Mouse (Mus musculus) liver, adult 2 months (tissue): Measurements from ENCODE around the gene Timp2. TPM values are rescaled to one million over a fixed set of nuclear protein-coding genes. Genes with fewer than 3 reads are reported as not detected.

ENCODE experiments used
- DNase-seq: peaks from one replicate; pipeline ENCODE4 v3.0.0-alpha.2; 2011; ENCODE audit warnings: low read depth, low spot score; ENCODE audit errors: extremely low read depth
- H3K27ac ChIP-seq: fragments of 200-500 bp; replicated peaks from 2 replicates; pipeline ENCODE4 v1.5.1; 2012; ENCODE audit warnings: low read depth, mild to moderate bottlenecking, control low read depth, inconsistent platforms, low read length; ENCODE audit not compliant: insufficient read depth
- H3K27me3 ChIP-seq: fragments of 200-500 bp; 2 replicates; pipeline ENCODE4 v1.6.1; 2012; ENCODE audit warnings: mild to moderate bottlenecking, moderate library complexity, low read length, inconsistent platforms; ENCODE audit not compliant: control insufficient read depth, insufficient read depth
- H3K36me3 ChIP-seq: fragments of 200-500 bp; 2 replicates; pipeline ENCODE4 v1.6.1; 2012; ENCODE audit warnings: low read length, inconsistent platforms; ENCODE audit not compliant: control insufficient read depth, insufficient read depth
- H3K4me1 ChIP-seq: fragments of 200-500 bp; 2 replicates; pipeline ENCODE4 v1.6.1; 2011; ENCODE audit warnings: low read length; ENCODE audit not compliant: control insufficient read depth, insufficient read depth
- H3K4me3 ChIP-seq: fragments of 200-500 bp; 2 replicates; pipeline ENCODE4 v1.5.1; 2011; ENCODE audit warnings: low read depth, mild to moderate bottlenecking, control low read depth, low read length, moderate library complexity; ENCODE audit not compliant: insufficient read depth
- H3K79me2 ChIP-seq: fragments of 200-500 bp; 2 replicates; pipeline ENCODE4 v1.6.1; 2012; ENCODE audit warnings: inconsistent platforms, mild to moderate bottlenecking, low read length, moderate library complexity; ENCODE audit not compliant: control insufficient read depth, insufficient read depth
- H3K9ac ChIP-seq: fragments of 200-500 bp; 2 replicates; pipeline ENCODE4 v1.6.1; 2012; ENCODE audit warnings: low read depth, mild to moderate bottlenecking, control low read depth, inconsistent platforms, low read length
- CTCF ChIP-seq: fragments of 200-500 bp; IDR thresholded peaks from 2 replicates; pipeline ENCODE4 v1.5.1; 2011; ENCODE audit warnings: low read depth, low read length, control low read depth
- POLR2A ChIP-seq: fragments of 200-500 bp; IDR thresholded peaks from 2 replicates; pipeline ENCODE4 v1.6.1; 2011; ENCODE audit warnings: low read length, control low read depth; ENCODE audit not compliant: insufficient read depth; ENCODE audit errors: extremely low read depth
- WGBS: fragments of 180-500 bp; shearing (Covaris S2); methylation state at CpG from one replicate; pipeline ENCODE4 v1.1.7; 2018; 5-methylcytosine and 5-hydroxymethylcytosine counted together
- polyA plus RNA-seq: library from polyadenylated mRNA; depleted of rRNA; stranded (reverse); fragments of >200 nt; gene quantifications from 2 replicates; pipeline ENCODE4 v1.2.3, GENCODE M21; 2012
- total RNA-seq: library from RNA; depleted of rRNA; stranded (reverse); fragments of >200 nt; gene quantifications from 2 replicates; pipeline ENCODE4 v1.2.3, GENCODE M21; 2014

The Timp2 gene
- total and polyA plus RNA-seq, 2 experiments: 2.6 to 7.9 TPM

DNA sequence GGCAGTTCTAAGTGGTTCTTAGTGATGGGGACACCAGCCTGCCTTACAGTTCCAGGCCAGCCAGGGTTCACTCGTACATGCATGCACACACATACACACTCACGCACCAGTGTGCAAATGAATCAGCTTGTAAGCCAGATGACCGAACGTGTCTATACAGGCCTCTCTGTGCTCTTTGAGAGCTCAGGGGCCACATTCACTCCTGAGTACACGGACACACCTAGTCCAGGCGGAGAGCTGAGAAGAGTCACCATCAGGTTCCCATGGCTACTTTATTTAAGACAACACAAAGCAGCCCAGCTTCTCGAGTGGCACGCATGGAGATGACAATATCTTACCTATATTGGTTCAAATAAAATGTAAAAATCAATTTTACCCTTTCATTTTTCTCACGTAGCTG, 69.1 kb downstream of the Timp2 start:
- no peaks in the 10 kb centered on the region for H3K27me3 ChIP-seq
- H3K4me1 ChIP-seq: peaks cover 9% of the 10 kb centered on the region
- H3K79me2 ChIP-seq: peaks cover 12% of the 10 kb centered on the region; the same call in 1 of the 2 replicates
- H3K9ac ChIP-seq: no peak overlapping the region
- WGBS: 91% methylated on average over 9 of the region's 9 CpGs
- DNase-seq: no peak
- H3K4me3 ChIP-seq: no peak overlapping the region
- peaks cover 21% of the 10 kb centered on the region; the same call in 1 of the 2 replicates for H3K36me3 ChIP-seq
- H3K27ac ChIP-seq: no peak overlapping the region
- TF ChIP-seq CTCF: no peak
- no peak for TF ChIP-seq POLR2A

GRCm38 (mm10) chr11:118285791-118286190, 69.7 kb downstream of the Timp2 start:
- TF ChIP-seq POLR2A: no peak
- TF ChIP-seq CTCF: no peak
- Histone ChIP-seq H3K27ac (no peak overlapping the region), H3K4me1 (peaks cover 9% of the 10 kb centered on the region), H3K9ac (no peak overlapping the region), H3K4me3 (no peak overlapping the region), H3K36me3 (peaks cover 21% of the 10 kb centered on the region; the same call in 1 of the 2 replicates), H3K27me3 (no peaks in the 10 kb centered on the region), H3K79me2 (peaks cover 12% of the 10 kb centered on the region; the same call in 1 of the 2 replicates)
- WGBS: 93% methylated on average over 13 of the region's 13 CpGs
- no peak for DNase-seq

DNA sequence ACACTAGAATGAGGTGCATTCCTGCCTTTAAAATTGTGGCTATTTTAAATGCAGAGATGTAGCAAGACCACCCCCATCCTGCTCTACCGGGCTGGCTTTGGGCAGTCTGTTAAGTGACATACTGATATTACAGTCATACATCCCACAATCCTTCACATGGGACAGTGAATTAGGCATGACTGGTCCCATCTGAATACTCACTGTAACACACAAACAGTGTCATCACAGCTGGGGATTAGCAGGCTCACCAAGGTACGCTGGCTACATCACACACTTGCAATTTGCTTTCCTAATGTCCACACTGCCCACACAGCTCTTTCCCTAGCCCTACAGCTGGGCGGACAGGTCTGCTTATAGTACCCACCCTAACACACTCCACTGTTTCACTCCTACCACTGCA, 75.3 kb downstream of the Timp2 start:
- no peaks in the 10 kb centered on the region for H3K27me3 ChIP-seq
- 0 out of 2 replicates have a peak, but pooled peaks cover 2% of the 10 kb centered on the region for H3K79me2 ChIP-seq
- peaks cover 15% of the 10 kb centered on the region; the same call in 1 of the 2 replicates for H3K36me3 ChIP-seq
- WGBS: 92% methylated on average over 3 of the region's 3 CpGs
- no peaks in the 10 kb centered on the region for H3K4me1 ChIP-seq
- H3K27ac ChIP-seq: no peak overlapping the region
- H3K9ac ChIP-seq: no peak overlapping the region
- no peak overlapping the region for H3K4me3 ChIP-seq
- DNase-seq: no peak
- TF ChIP-seq POLR2A: no peak

- Histone ChIP-seq H3K4me1 (no peaks in the 10 kb centered on the region), H3K4me3 (no peak overlapping the region), H3K27ac (no peak overlapping the region), H3K9ac (no peak overlapping the region), H3K36me3 (peaks cover 17% of the 10 kb centered on the region; the same call in 1 of the 2 replicates), H3K27me3 (no peaks in the 10 kb centered on the region), H3K79me2 (no peaks in the 10 kb centered on the region)
- TF ChIP-seq CTCF: no peak
- TF ChIP-seq POLR2A: no peak
- no peak for DNase-seq
- 95% methylated on average over 7 of the region's 7 CpGs for WGBS
Measured at GRCm38 (mm10) chr11:118276328-118276727, 79.2 kb downstream of the Timp2 start.

DNA sequence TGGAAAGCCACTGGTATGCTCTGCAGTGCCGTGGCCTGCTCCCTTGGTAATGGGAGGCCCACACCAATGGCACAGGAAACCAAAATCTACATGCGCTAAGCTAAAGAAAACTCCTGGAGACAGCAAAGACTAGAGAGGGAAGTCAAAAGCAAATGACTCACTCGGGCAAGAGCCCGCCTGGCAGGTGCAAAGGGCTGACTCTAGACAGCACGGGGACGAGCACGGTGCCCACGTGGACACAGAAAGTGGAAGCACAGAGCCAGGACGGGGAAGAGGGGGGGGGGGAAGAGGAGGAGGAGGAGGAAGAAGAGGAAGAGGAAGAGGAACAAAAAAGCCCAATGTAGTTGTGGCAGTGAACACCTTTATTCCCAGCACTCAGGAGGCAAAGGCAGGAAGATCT, 80.4 kb downstream of the Timp2 start:
- WGBS: 88% methylated on average over 9 of the region's 9 CpGs
- no peak for DNase-seq
- no peaks in the 10 kb centered on the region for H3K4me1 ChIP-seq
- no peak overlapping the region for H3K9ac ChIP-seq
- no peak overlapping the region for H3K27ac ChIP-seq
- H3K4me3 ChIP-seq: no peak overlapping the region
- H3K79me2 ChIP-seq: no peaks in the 10 kb centered on the region
- H3K36me3 ChIP-seq: peaks cover 23% of the 10 kb centered on the region; the same call in 1 of the 2 replicates
- no peak for TF ChIP-seq POLR2A
- TF ChIP-seq CTCF: no peak
- H3K27me3 ChIP-seq: no peaks in the 10 kb centered on the region

DNA sequence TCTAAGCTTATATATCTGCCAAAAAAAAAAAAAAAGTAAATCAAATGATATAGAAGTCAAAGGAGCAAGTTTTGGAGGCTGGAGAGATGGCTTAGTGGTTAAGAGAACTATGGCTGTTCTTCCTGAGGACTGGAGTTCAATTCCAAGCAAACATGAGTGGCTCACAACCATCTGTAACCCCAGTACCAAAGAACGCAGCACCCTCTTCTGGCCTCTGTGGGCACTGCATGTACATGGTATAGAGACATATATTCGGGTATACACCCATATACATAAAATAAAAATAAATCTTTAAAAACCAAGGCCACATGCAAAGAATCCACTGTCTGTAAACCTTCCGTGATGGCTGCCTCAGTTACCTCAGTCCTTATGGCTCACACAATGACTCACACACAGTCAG, 85.7 kb downstream of the Timp2 start:
- Histone ChIP-seq H3K36me3 (peaks cover 37% of the 10 kb centered on the region), H3K27ac (no peak overlapping the region), H3K4me3 (no peak overlapping the region), H3K79me2 (no peaks in the 10 kb centered on the region), H3K9ac (no peak overlapping the region), H3K27me3 (no peaks in the 10 kb centered on the region), H3K4me1 (peaks cover 15% of the 10 kb centered on the region)
- DNase-seq: no peak
- WGBS: 98% methylated on average over 3 of the region's 3 CpGs
- TF ChIP-seq POLR2A: no peak
- TF ChIP-seq CTCF: peak; percentile 41
